Mouse (Mus musculus) CH12.LX (cell line): ENCODE measurements around the gene Gm3512.
"Not testable (repeated sequence)": the region's sequence is repeated elsewhere in the genome, so short reads cannot be mapped to it uniquely, and the experiment has no call there.

ENCODE experiments used
- EP300 ChIP-seq: IDR thresholded peaks from 2 replicates; pipeline ENCODE4 v1.6.1; 2011; ENCODE audit warnings: low read length, improper control_type of control experiment
- MAFK ChIP-seq: IDR thresholded peaks from 2 replicates; pipeline ENCODE4 v1.6.1; 2011; ENCODE audit warnings: low read length, improper control_type of control experiment; ENCODE audit not compliant: insufficient replicate concordance
- NELFE ChIP-seq: IDR thresholded peaks from 2 replicates; pipeline ENCODE4 v1.6.1; 2011; ENCODE audit warnings: low read depth, low read length, improper control_type of control experiment
- POLR2A ChIP-seq: IDR thresholded peaks from 2 replicates; pipeline ENCODE4 v1.6.1; 2011; ENCODE audit warnings: low read depth, mild to moderate bottlenecking, improper control_type of control experiment, low read length

DNA sequence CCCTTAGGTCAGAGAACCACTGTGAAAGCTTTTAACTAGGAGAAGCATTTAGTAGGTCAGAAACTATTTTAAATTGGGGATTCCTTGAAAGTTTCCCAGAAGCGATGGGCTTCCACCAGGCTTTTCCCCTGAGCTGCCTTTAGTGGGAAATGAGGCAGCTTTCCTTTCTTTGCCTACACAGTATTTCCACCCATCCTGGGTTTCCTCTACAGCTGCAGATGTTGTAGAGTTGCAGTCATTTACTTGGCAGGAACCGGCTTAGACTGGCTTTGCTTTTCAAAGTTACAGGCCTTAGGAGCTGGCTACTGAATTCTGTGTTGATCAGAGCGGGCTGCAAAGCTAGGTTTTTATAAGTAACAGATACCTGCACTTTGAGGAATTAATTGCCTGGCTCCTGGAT is 25.7 kb upstream of the Gm3512 start:
- TF ChIP-seq MAFK, POLR2A, NELFE, EP300: not testable (repeated sequence)
